9 mouse cellular contexts compared by ENCODE assay signal in the genomic region with DNA sequence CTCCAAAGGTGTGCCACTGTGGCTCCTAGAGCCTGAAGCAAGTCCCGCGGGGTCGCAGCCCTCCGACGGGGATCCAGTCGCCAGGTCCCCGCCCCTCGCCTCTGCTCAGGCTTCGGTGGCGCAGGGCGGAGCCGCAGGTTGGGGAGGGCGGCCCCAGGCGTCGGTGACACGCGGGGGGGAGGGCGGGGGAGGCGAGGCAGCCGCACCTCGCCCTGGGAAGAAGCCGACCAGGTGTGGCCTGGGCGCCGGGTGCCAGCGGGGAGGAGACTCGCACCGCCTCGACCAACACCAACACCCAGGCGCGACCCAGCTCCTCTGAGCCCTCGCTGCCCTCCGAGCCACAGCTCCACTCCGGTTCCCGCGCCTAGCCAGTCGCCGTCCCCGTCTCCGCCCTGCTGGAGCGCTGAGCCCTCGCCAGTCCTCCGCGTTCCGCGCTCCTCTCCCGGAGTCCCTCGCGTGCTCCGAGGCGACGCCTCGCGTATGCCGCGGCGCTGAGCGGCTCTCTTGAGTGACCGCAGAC. TPM values are rescaled to one million over a fixed set of nuclear protein-coding genes. Genes with fewer than 3 reads are reported as not detected.
DNase-seq lines count a peak whose midpoint lies in the region; ATAC-seq and TF ChIP-seq lines count a peak whose summit lies in the region.
"Had no signal": no experiment of that assay in that cellular context is flagged by ENCODE, and none has a peak within 500 bp of the region (broad histone marks: within the 10 kb centered on the region; RNA-seq: fewer than 3 reads in every experiment).

A gene (plus strand): TSS at position 226 of the 520 bp plus-strand sequence.

- 1% methylated on average over 58 of the region's 58 CpGs for WGBS in kidney, adult 2 months
- under 1% methylated on average over 56 of the region's 58 CpGs for WGBS in lung, embryonic 14.5 days

- TF ChIP-seq POLR2A in kidney, adult 2 months (IDR thresholded peaks at IDR 0.05; ENCODE audit: low read depth, low read length), result peak; percentile 16

- peak; percentile 73 for ATAC-seq in lung, embryonic 14.5 days (ENCODE audit: insufficient read depth)
- ATAC-seq: Patski had no signal

- H3K4me3 ChIP-seq in layer of hippocampus, adult 2 months, result peak within 1 kb of the TSS; percentile 55
- peak within 1 kb of the TSS; percentile 57 for H3K4me3 ChIP-seq in kidney, adult 2 months (ENCODE audit: insufficient read depth, low read depth, low read length)
- H3K4me3 ChIP-seq in lung, embryonic 14.5 days (ENCODE audit: low read depth, low read length), result peak within 1 kb of the TSS; percentile 47

- no peak for TF ChIP-seq CTCF in layer of hippocampus, adult 2 months (conservative IDR thresholded peaks at IDR 0.05)
- TF ChIP-seq CTCF in kidney, adult 2 months (conservative IDR thresholded peaks at IDR 0.05; ENCODE audit: insufficient read depth, insufficient read length, low read depth, low read length), result no peak
- no peak for TF ChIP-seq CTCF in lung, embryonic 14.5 days (IDR thresholded peaks at IDR 0.05; ENCODE audit: low read depth)

- no peaks in the 10 kb centered on the region for H3K9me3 ChIP-seq in lung, embryonic 14.5 days (ENCODE audit: low read depth, low read length)

- peak within 1 kb of the TSS; percentile 83 for H3K4me2 ChIP-seq in lung, embryonic 14.5 days

- no peak for DNase-seq in layer of hippocampus, adult 2 months (ENCODE audit: low spot score in 2 of 2)
- DNase-seq in layer of hippocampus, adult 9-10 months (ENCODE audit: low spot score), result no peak
- peak; percentile 61 for DNase-seq in embryo, embryonic 10 days (ENCODE audit: low spot score)
- peak; percentile 27 to 60 for DNase-seq in heart, adult 9 months (ENCODE audit: low spot score in 2 of 2)
- peak; percentile 69 for DNase-seq in kidney, adult 2 months
- DNase-seq in lung, embryonic 14.5 days, result peak; percentile 75
- DNase-seq in ovary, adult 18-20 months (ENCODE audit: low spot score), result peak; percentile 13
- DNase-seq in urinary bladder, postnatal 14 days (ENCODE audit: low spot score), result peak; percentile 76

- H3K36me3 ChIP-seq in kidney, adult 2 months (ENCODE audit: control insufficient read depth, insufficient read depth, low read length), result no peaks in the 10 kb centered on the region
- no peaks in the 10 kb centered on the region for H3K36me3 ChIP-seq in lung, embryonic 14.5 days (ENCODE audit: insufficient read depth)

- peaks cover 3% of the 10 kb centered on the region; the same call in 1 of the 2 replicates for H3K4me1 ChIP-seq in kidney, adult 2 months (ENCODE audit: control insufficient read depth, insufficient read depth, low read length)
- 0 out of 2 replicates have a peak, but pooled peaks cover 3% of the 10 kb centered on the region for H3K4me1 ChIP-seq in lung, embryonic 14.5 days (ENCODE audit: insufficient read depth)

- no peaks in the 10 kb centered on the region; the same call in 1 of the 2 replicates for H3K27me3 ChIP-seq in kidney, adult 2 months (replicated peaks; ENCODE audit: control insufficient read depth, insufficient read depth, low read length)
- H3K27me3 ChIP-seq in lung, embryonic 14.5 days (ENCODE audit: insufficient read depth, low read length), result peaks cover 43% of the 10 kb centered on the region

- H3K27ac ChIP-seq in layer of hippocampus, adult 2 months, result peak within 1 kb of the TSS; percentile 53
- H3K27ac ChIP-seq in kidney, adult 2 months (ENCODE audit: insufficient read depth, low read depth, low read length), result peak within 1 kb of the TSS; percentile 54
- H3K27ac ChIP-seq in lung, embryonic 14.5 days (ENCODE audit: low read depth), result peak within 1 kb of the TSS; percentile 84

- peak within 1 kb of the TSS; percentile 62 for H3K9ac ChIP-seq in lung, embryonic 14.5 days

RNA-seq across cellular contexts. Expression of the gene that starts here (rescaled TPM):
- 10 to 100 TPM; 14.2 to 14.7 TPM for total RNA-seq in layer of hippocampus, adult 2 months (2021)
- polyA plus RNA-seq in kidney, adult 2 months (2012; rRNA removed), result 4.5 and 5.1 TPM in 2 replicates
- polyA plus RNA-seq in lung, embryonic 14.5 days (2014; fragmentation: Nextera tagmentation; extraction: Ambion mirVana), result 8.0 and 9.1 TPM in 2 replicates

Comparison
In these comparisons a context has a peak if more than half of its experiments do, and no peak if none do; other contexts are left out.
1. DNase-seq: peak in embryo, embryonic 10 days (single experiment), heart, adult 9 months (2 of 2), kidney, adult 2 months (single experiment), lung, embryonic 14.5 days (single experiment), ovary, adult 18-20 months (single experiment) and urinary bladder, postnatal 14 days (single experiment); none in layer of hippocampus, adult 2 months (0 of 2) and layer of hippocampus, adult 9-10 months (single experiment).
2. Peak in every context shown above with its lines, with median percentiles within 50 percentile points of each other: H3K27ac ChIP-seq and H3K4me3 ChIP-seq.